Mouse (Mus musculus) hindbrain, embryonic 14.5 days (tissue): ENCODE data around the gene Aurkb. TPM values are rescaled to one million over a fixed set of nuclear protein-coding genes. Genes with fewer than 3 reads are reported as not detected.

Experiments
- ATAC-seq: fragments of 200-750 bp; cut with Nextera tagmentation; 2 replicates; pipeline ENCODE4 v1.8.0; 2017; ENCODE audit warnings: moderate number of reproducible peaks, mild to moderate bottlenecking, moderate TSS enrichment, moderate library complexity; ENCODE audit not compliant: low FRiP score
- DNase-seq: peaks from one replicate; pipeline ENCODE4 v3.0.0-alpha.2; 2015; ENCODE audit warnings: low spot score
- H3K27ac ChIP-seq: fragments of 300-500 bp; sonication (generic); 2 replicates; pipeline ENCODE4 v1.5.1; 2014; ENCODE audit warnings: mild to moderate bottlenecking, moderate library complexity
- H3K27me3 ChIP-seq: fragments of 300-500 bp; sonication (generic); 2 replicates; pipeline ENCODE4 v1.6.1; 2014; ENCODE audit warnings: mild to moderate bottlenecking, low read length, mixed read lengths; ENCODE audit not compliant: control insufficient read depth, insufficient read depth
- H3K36me3 ChIP-seq: fragments of 300-500 bp; sonication (generic); replicated peaks from 2 replicates; pipeline ENCODE4 v1.6.1; 2014; ENCODE audit not compliant: control insufficient read depth, insufficient read depth
- H3K4me1 ChIP-seq: fragments of 300-500 bp; sonication (generic); replicated peaks from 2 replicates; pipeline ENCODE4 v1.6.1; 2014; ENCODE audit warnings: antibody characterized with exemption, low read length, mixed read lengths; ENCODE audit not compliant: control insufficient read depth, insufficient read depth
- H3K4me2 ChIP-seq: fragments of 300-500 bp; sonication (generic); replicated peaks from 2 replicates; pipeline ENCODE4 v1.6.1; 2014; ENCODE audit warnings: mild to moderate bottlenecking, moderate library complexity
- H3K4me3 ChIP-seq: fragments of 300-500 bp; sonication (generic); replicated peaks from 2 replicates; pipeline ENCODE4 v1.5.1; 2014; ENCODE audit warnings: mild to moderate bottlenecking, low read length
- H3K9ac ChIP-seq: fragments of 300-500 bp; sonication (generic); 2 replicates; pipeline ENCODE4 v1.6.1; 2014
- H3K9me3 ChIP-seq: fragments of 300-500 bp; sonication (generic); 2 replicates; pipeline ENCODE4 v1.6.1; 2016; ENCODE audit warnings: low read length; ENCODE audit not compliant: control insufficient read depth
- whole genome bisulfite sequencing: fragments of 180-500 bp; shearing (Covaris S2); extraction: QIAGEN DNeasy Blood & Tissue Kit; methylation state at CpG from one replicate; pipeline ENCODE4 v1.1.7; 2014; 5-methylcytosine and 5-hydroxymethylcytosine counted together
- polyA plus RNA-seq: library from polyadenylated mRNA; unstranded; fragments of >200 nt; fragmentation: Nextera tagmentation; extraction: Ambion mirVana; gene quantifications from 2 replicates; pipeline ENCODE4 v1.2.1, GENCODE M21; 2014

Gene Aurkb
- polyA plus RNA-seq, 1 experiment from 2014 or later = 17.0 TPM

DNA sequence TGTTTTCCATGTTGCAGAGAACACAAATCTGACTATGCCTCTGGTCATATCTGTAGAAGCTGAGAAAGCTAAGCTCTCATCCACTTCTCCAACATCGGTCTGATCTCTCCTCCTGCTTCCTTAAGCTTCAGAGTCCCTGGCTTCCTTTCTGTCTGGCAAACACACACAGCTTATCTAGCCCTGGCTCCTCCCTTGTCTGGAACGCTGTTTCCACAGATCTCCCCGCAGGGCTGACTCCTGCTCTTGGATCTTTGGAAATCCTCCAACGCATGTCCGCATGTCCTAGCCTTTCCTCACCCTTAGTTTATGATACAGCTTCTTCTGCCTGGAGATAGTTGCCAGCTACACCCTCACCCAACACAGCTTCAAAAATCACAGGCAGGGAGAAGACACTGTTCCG lies 22.2 kb downstream of the Aurkb start:
- peaks cover 25% of the 10 kb centered on the region for H3K4me1 ChIP-seq
- ATAC-seq (no peak), DNase-seq (no peak)
- no peak overlapping the region for H3K9ac ChIP-seq
- H3K4me2 ChIP-seq = no peak overlapping the region
- no peaks in the 10 kb centered on the region for H3K27me3 ChIP-seq
- H3K4me3 ChIP-seq = no peak overlapping the region
- no peaks in the 10 kb centered on the region for H3K9me3 ChIP-seq
- WGBS = 59% methylated on average over 6 of the region's 6 CpGs
- H3K36me3 ChIP-seq = no peaks in the 10 kb centered on the region
- H3K27ac ChIP-seq = no peak overlapping the region

- Histone ChIP-seq H3K9me3 (no peaks in the 10 kb centered on the region), H3K4me2 (peak overlapping the region; percentile 85), H3K4me1 (peaks cover 25% of the 10 kb centered on the region), H3K4me3 (peak overlapping the region; percentile 55), H3K9ac (peak overlapping the region; percentile 84), H3K27me3 (no peaks in the 10 kb centered on the region), H3K36me3 (no peaks in the 10 kb centered on the region), H3K27ac (peak overlapping the region; percentile 91)
- peak; percentile 13; the same call in 1 of the 2 replicates for ATAC-seq
- under 1% methylated on average over 13 of the region's 13 CpGs for whole genome bisulfite sequencing
- DNase-seq = no peak
Measured at GRCm38 (mm10) chr11:69070093-69070492, 24.6 kb downstream of the Aurkb start.

GRCm38 (mm10) chr11:69070590-69071222 lies 25.3 kb downstream of the Aurkb start, which contains the start of gene Tmem107:
Tmem107 (plus strand) TSS chr11:69070806.
- Histone ChIP-seq H3K27me3 (no peaks in the 10 kb centered on the region), H3K4me1 (peaks cover 24% of the 10 kb centered on the region), H3K36me3 (no peaks in the 10 kb centered on the region), H3K4me2 (peak within 1 kb of the TSS; percentile 85), H3K4me3 (peak within 1 kb of the TSS; percentile 55), H3K27ac (peak within 1 kb of the TSS; percentile 91), H3K9ac (peak within 1 kb of the TSS; percentile 84), H3K9me3 (no peaks in the 10 kb centered on the region)
- under 1% methylated on average over 47 of the region's 47 CpGs for WGBS
- DNase-seq (peak; percentile 93), ATAC-seq (peak; percentile 89)

DNA sequence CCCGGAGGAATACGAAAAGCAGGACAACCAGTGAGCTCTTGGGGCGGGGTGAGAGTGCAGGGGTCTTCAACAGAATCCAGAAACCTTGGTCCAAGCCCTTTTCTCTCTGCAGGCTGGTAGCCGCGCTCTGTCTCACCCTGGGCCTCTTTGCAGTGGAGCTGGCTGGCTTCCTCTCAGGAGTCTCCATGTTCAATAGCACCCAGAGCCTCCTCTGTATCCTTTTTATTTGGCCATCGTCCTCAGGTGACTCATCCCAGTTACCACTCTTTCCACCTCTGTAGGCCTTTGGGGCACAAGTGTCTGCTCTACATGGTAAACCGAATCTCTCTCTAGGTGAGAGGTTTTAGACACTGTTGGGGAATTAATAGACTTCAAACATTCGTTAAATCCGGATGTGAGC lies 25.8 kb downstream of the Aurkb start:
- WGBS = 21% methylated on average over 9 of the region's 9 CpGs
- Histone ChIP-seq H3K4me1 (peaks cover 18% of the 10 kb centered on the region), H3K36me3 (no peaks in the 10 kb centered on the region), H3K27me3 (no peaks in the 10 kb centered on the region), H3K4me3 (peak overlapping the region; percentile 55), H3K9me3 (no peaks in the 10 kb centered on the region), H3K4me2 (peak overlapping the region; percentile 85), H3K9ac (peak overlapping the region; percentile 84), H3K27ac (peak overlapping the region; percentile 91)
- DNase-seq (no peak), ATAC-seq (no peak)

DNA sequence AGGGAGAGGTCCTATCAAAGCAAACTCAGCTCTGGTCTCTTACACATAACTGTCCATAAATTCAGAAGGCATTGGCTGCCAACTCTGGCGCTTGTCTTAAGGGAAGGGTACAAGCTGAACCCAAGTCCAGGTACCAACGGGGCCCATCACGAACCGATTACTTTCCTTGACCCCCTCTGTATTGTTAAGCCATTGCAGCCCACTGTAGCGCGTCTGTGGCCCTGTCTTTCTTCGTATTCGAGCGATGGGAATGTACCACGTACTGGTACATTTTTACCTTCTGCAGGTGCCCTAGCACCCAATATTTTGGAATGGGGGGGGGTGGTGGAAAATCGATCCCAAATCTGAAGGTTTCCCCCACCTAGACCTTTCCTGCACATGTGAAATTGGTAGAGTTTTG lies 26.8 kb downstream of the Aurkb start:
- Histone ChIP-seq H3K9me3 (no peaks in the 10 kb centered on the region), H3K4me3 (peak overlapping the region; percentile 29), H3K36me3 (no peaks in the 10 kb centered on the region), H3K27ac (peak overlapping the region; percentile 98), H3K9ac (peak overlapping the region; percentile 74), H3K4me1 (peaks cover 13% of the 10 kb centered on the region), H3K27me3 (no peaks in the 10 kb centered on the region), H3K4me2 (peak overlapping the region; percentile 57)
- DNase-seq (no peak), ATAC-seq (no peak)
- WGBS = 85% methylated on average over 11 of the region's 11 CpGs

DNA sequence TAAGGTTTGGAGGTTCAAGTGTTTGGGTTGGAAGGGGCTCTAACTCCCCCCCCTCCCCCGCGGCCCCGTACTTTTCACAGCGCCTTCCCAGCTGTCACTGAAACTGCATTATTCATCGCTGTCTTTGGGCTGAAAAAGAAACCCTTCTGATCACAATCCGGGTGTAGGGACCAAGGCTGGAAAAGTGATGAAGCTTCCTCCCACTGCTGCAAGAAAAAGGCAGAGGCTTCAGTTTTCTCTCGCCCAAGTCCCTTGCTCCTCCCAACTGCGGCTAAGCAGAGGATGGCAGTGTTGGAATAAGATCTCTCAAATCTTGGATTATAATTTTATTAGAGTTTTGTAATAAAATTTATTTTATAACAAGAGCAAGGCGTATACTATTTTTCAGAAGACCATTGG lies 27.2 kb downstream of the Aurkb start:
- peak overlapping the region; percentile 29 for H3K4me3 ChIP-seq
- 12% methylated on average over 9 of the region's 9 CpGs for WGBS
- peak overlapping the region; percentile 57 for H3K4me2 ChIP-seq
- no peaks in the 10 kb centered on the region for H3K9me3 ChIP-seq
- H3K36me3 ChIP-seq = no peaks in the 10 kb centered on the region
- H3K27me3 ChIP-seq = no peaks in the 10 kb centered on the region
- H3K27ac ChIP-seq = peak overlapping the region; percentile 98
- peak; percentile 35 for DNase-seq
- peaks cover 13% of the 10 kb centered on the region for H3K4me1 ChIP-seq
- no peak for ATAC-seq
- peak overlapping the region; percentile 74 for H3K9ac ChIP-seq

GRCm38 (mm10) chr11:69073065-69073888 lies 27.8 kb downstream of the Aurkb start:
- peak overlapping the region; percentile 98 for H3K27ac ChIP-seq
- no peaks in the 10 kb centered on the region for H3K9me3 ChIP-seq
- ATAC-seq = peak; percentile 74
- H3K4me1 ChIP-seq = peaks cover 13% of the 10 kb centered on the region
- DNase-seq = peak; percentile 96
- H3K9ac ChIP-seq = peak overlapping the region; percentile 74
- peak overlapping the region; percentile 29 for H3K4me3 ChIP-seq
- H3K36me3 ChIP-seq = no peaks in the 10 kb centered on the region
- WGBS = under 1% methylated on average over 14 of the region's 14 CpGs
- H3K27me3 ChIP-seq = no peaks in the 10 kb centered on the region
- peak overlapping the region; percentile 57 for H3K4me2 ChIP-seq

DNA sequence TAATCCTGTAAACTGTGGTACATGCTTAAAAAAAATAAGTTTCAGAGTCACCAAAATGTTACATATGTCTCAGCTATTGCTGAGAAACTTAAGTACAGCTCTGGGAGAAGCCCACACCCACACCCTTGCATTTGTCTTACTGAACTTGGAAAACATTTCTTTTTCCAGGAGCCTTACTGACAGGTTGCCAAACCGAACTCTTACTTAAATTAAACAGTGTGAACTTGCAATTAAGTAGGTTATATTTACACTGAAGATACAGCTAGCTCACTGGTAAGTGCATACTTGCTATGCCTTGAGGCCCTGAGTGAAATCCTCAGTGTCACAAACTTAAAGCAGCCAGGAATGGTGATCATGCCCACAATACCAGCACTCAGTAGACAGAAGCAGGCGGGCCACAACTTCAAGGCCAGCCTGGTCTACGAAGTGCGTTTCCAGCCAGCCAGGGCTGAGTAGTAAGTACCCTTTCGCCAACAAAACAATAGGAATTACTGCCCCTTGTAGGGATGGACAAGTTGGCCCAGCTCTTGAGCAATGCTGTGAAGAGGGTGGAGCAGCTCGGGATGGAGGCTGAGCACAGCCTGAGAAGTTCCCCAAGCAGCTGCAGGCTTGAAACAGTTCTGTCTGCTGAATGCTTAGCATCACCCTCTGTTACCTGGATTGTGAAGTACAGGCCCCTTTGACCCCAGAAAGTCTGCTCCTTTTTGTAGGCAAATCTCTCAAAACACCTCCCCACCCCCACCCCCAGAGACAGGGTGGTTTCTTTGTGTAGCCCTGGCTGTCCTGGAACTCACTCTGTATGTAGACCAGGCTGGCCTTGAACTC lies 28.7 kb downstream of the Aurkb start:
- Histone ChIP-seq H3K4me2 (peak overlapping the region; percentile 57; the same call in 1 of the 2 replicates), H3K9ac (no peak overlapping the region), H3K27me3 (no peaks in the 10 kb centered on the region), H3K4me1 (peaks cover 13% of the 10 kb centered on the region), H3K4me3 (no peak overlapping the region), H3K36me3 (no peaks in the 10 kb centered on the region), H3K27ac (peak overlapping the region; percentile 98), H3K9me3 (no peaks in the 10 kb centered on the region)
- no peak for ATAC-seq
- 44% methylated on average over 6 of the region's 6 CpGs for WGBS
- DNase-seq = no peak

DNA sequence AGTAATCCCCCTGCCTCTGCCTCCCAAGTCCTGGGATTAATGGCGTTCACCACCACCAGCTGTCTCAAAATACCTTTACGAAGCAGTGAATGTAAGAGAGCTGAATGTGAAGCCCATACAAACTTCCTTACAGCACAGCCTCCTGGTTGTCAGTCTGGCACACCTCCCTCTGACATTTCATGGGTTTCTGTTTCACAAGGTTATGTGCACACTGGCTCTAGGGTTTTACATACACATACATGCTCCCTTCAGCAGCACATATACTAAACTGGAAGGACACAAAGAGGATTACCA lies 29.3 kb downstream of the Aurkb start:
- Histone ChIP-seq H3K4me3 (no peak overlapping the region), H3K9ac (no peak overlapping the region), H3K4me2 (no peak overlapping the region), H3K27me3 (no peaks in the 10 kb centered on the region), H3K9me3 (no peaks in the 10 kb centered on the region), H3K27ac (no peak overlapping the region), H3K4me1 (peaks cover 13% of the 10 kb centered on the region), H3K36me3 (no peaks in the 10 kb centered on the region)
- whole genome bisulfite sequencing = 50% methylated on average over 2 of the region's 2 CpGs
- DNase-seq (no peak), ATAC-seq (no peak)
